Mouse (Mus musculus): Measurements from ENCODE around the gene Hdgf.
A peak's percentile ranks its signal among the peaks of the same experiment; 100 is the strongest.

GRCm38 (mm10) chr3:87960586-87961191 is 54.6 kb downstream of the Hdgf start:
- peak; percentile 84 for TF ChIP-seq CTCF (IDR thresholded peaks at IDR 0.05; ENCODE audit: insufficient read depth, low read depth, low read length)
- no peak for TF ChIP-seq POLR2A (IDR thresholded peaks at IDR 0.05; ENCODE audit: insufficient read depth, low read depth, low read length)

All from olfactory bulb, adult 2 months (tissue).